ENCODE assay signal across 10 mouse cellular contexts in the genomic region with DNA sequence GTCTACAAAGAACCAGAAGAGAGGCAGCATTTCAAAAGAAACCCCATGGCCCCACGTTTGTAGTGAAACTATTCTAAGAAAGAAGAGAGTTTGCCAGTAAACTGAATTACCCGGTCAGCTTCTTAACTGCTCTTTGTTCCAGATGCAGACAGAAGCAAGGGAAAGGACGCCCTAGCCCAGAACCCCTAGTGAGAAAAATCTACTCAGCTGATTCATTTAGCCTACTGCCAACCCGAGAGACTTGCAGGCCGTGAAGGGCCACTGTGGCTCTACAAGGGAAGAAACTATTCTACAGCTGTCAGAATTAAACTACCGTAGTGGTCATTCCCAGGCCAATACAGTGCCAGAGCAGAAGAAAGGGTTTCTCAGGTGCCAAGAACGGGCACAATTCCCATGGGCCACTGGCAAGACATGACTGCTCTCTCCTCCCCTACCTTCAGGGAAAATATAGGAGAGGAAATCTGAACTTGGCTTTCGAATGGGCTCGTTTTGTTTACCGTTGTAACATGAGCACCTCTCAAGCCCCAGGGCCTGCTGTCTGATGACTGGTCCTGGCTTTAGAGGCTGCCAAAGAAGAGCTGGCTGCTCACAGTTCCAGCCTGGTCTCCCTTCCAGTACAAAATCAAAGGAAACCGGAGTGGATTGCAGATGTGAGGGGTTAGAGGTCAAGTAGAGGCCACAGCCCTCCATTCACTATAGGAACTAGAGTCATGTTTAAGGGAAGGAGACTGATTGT.
DNase-seq lines count a peak whose midpoint lies in the region; ATAC-seq and TF ChIP-seq lines count a peak whose summit lies in the region.
"Had no signal": no experiment of that assay in that cellular context is flagged by ENCODE, and none has a peak within 500 bp of the region (broad histone marks: within the 10 kb centered on the region; RNA-seq: fewer than 3 reads in every experiment).

No protein-coding gene starts in this region.

- no peaks in the 10 kb centered on the region for H3K9me3 ChIP-seq in kidney, postnatal 0 days (replicated peaks; ENCODE audit: low read length)
- H3K9me3 ChIP-seq: G1E had no signal

- peak; percentile 63 for DNase-seq in kidney, postnatal 0 days (ENCODE audit: low spot score)
- DNase-seq in kidney, adult 11 months, result no peak
- peak; percentile 76 for DNase-seq in embryo, embryonic 11 days
- DNase-seq in gastrocnemius, postnatal 25 days, result peak; percentile 19
- peak; percentile 64 for DNase-seq in mesoderm, embryonic 11.5 days (ENCODE audit: low read depth, low spot score)
- DNase-seq in layer of hippocampus, adult 2 months (ENCODE audit: low spot score in 2 of 2), result no peak
- DNase-seq: thymus, postnatal 14 days had no signal

- H3K36me3 ChIP-seq in kidney, postnatal 0 days (ENCODE audit: insufficient read depth, low read length), result no peaks in the 10 kb centered on the region
- H3K36me3 ChIP-seq: G1E had no signal

- H3K27me3 ChIP-seq in kidney, postnatal 0 days (ENCODE audit: insufficient read depth, low read length), result no peaks in the 10 kb centered on the region

- no peak for TF ChIP-seq CTCF in kidney, postnatal 0 days (IDR thresholded peaks at IDR 0.05; ENCODE audit: low read depth)
- no peak for TF ChIP-seq CTCF in layer of hippocampus, adult 2 months (conservative IDR thresholded peaks at IDR 0.05)

- no peaks in the 10 kb centered on the region; the same call in 1 of the 2 replicates for H3K4me1 ChIP-seq in kidney, postnatal 0 days (replicated peaks; ENCODE audit: insufficient read depth, low read length)

- no peak overlapping the region for H3K4me3 ChIP-seq in kidney, postnatal 0 days (replicated peaks; ENCODE audit: low read depth, low read length)
- no peak overlapping the region for H3K4me3 ChIP-seq in layer of hippocampus, adult 2 months

- H3K27ac ChIP-seq in kidney, postnatal 0 days, result no peak overlapping the region
- H3K27ac ChIP-seq in layer of hippocampus, adult 2 months, result no peak overlapping the region

- no peak overlapping the region for H3K4me2 ChIP-seq in kidney, postnatal 0 days (ENCODE audit: low read length)

- H3K9ac ChIP-seq in kidney, postnatal 0 days (ENCODE audit: low read depth, low read length), result no peak overlapping the region

- WGBS in kidney, postnatal 0 days, result 22% methylated on average over 11 of the region's 11 CpGs

- no peak for ATAC-seq in kidney, postnatal 0 days (replicated peaks; ENCODE audit: low FRiP score, low read depth)
- no peak for ATAC-seq in erythroid progenitor cell, adult 5-6 weeks (replicated peaks; ENCODE audit: low FRiP score, poor library complexity, severe bottlenecking)
- no peak for ATAC-seq in megakaryocyte progenitor cell, adult 5-6 weeks (replicated peaks; ENCODE audit: poor library complexity)

Comparison
In these comparisons a context has a peak if more than half of its experiments do, and no peak if none do; other contexts are left out.
1. DNase-seq: peak in kidney, postnatal 0 days (single experiment), embryo, embryonic 11 days (single experiment), gastrocnemius, postnatal 25 days (single experiment) and mesoderm, embryonic 11.5 days (single experiment); none in kidney, adult 11 months (single experiment) and layer of hippocampus, adult 2 months (0 of 2).